Mouse (Mus musculus) naive thymus-derived CD4-positive, alpha-beta T cell, adult 2 months (primary cell): ENCODE data around the gene Cysltr2.

Experiments
- DNase-seq: peaks from one replicate; pipeline ENCODE4 v3.0.0-alpha.2; 2011; ENCODE audit warnings: low read depth

Cysltr2 gene

DNA sequence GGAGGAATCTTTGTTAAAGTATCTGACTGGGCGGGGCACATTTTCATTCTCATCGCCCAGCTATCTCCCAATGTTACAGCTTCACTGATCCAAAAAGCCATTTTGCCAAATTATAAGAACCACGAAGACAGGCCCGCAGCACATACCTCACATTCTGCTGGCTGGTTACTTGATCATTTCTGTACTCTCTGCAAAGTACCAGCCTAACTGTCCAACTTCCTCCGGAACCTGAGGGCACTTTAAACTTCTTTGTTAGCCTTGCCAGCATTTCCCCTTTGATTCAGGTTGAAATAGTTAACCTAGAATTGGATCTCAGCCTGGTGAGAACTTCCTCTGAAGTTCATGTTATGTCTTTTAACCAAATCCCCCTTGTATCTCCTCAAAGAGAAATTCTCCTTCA, 63.8 kb downstream of the Cysltr2 start:
- peak; percentile 49 for DNase-seq

DNA sequence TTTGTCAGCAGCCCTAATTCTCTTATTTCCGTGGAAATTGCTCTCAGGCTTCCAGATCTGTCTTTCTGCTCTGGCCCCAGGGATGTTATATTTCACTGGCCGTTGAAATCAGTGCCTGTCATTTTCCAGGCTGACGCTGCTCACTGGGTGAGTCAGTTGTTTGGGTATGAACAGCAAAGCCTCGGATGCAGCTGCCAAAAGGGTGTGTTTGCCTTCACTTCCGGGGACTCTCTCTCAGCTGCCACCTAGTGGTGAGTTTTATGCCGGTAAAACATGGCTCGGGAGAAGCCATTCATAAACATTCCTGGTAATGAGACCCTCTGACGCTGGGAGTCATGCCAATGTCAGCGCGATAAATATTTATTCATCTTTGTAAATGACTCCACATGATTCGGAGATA, 65.5 kb downstream of the Cysltr2 start:
- DNase-seq, result peak; percentile 83

DNA sequence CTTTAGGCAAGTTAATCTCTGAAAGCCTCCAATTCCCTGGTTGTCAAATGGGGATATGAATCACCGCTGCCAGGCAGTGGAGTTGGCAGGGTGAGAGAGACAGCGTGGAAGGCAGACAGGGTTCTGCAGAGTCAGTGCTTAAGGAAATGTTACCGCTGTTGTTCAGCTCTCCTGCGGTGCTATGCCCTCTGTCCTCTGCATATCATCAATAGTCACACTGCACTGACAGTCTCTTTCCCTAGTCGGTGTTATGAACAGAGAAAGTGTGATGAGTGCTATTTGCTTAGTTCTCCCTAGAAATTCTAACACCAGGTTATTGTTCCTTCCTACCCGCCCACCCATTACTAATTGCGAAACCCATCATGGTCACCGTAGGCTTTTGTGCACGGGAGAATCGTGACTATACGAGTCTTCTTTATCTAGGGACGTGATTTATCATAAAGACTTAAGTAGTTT, 65.9 kb downstream of the Cysltr2 start:
- peak; percentile 11 for DNase-seq

DNA sequence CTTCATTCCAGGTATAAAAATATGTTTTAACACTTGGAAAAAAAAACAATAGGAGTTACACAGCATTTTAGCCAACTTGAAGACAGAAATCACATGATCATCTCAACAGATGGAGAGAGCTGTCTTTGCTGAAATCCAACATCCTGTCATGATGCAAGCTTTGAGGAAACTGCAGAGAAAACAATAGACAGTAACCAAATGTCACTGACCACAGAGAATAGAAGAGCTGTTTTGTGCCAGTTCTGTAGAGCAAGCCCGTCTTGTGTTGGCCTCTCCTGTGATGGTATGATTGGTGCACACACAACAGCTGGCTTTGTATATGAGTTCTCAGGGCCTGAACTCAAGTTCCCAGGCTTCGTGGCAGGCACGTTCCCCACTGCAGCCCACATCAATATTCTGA, 68.2 kb downstream of the Cysltr2 start:
- no peak for DNase-seq

DNA sequence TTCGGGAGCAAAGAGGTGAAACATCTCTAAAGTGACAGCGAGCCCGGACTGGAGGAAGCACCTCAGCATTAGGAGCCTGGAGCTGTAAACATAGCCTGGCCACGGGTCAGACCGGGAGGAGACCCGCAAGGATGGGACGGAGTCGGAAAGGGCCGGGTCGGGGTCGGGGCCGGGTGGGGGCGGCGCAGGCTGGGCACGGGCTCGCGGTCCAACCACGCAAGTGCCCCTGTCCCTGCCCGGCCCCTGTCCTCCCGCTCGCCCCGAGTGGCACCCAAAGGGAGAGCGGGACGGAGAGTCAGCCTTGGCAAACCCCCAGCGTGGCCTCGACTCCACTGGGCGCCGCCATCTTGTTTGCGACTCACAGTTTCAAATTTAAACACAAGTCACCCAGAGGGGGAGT, 68.8 kb downstream of the Cysltr2 start:
- no peak for DNase-seq

DNA sequence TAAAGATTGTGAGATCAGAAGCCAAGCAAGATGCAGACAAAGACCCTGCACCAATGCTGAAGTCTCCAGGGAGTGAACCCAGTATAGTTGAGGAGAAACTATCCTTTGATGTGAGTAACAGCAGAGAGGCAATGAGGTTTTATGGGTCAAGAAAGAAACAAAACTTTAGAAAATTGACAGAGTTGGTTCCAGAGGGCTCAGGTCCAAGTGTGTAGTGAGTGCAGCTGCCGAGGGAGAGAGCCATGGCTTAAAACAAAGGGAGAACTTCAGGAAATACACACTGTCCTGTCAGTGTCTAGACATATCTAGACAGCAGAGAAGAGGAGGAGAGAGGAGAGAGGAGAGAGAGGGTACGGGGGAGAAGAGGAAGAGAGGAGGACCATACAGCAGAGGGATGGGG, 72.8 kb downstream of the Cysltr2 start:
- no peak for DNase-seq
